Mouse (Mus musculus) spleen, postnatal 36 days (tissue): ENCODE measurements around the gene Tmem63a.
A peak's percentile ranks its signal among the peaks of the same experiment; 100 is the strongest.
"Not testable (repeated sequence)": the region's sequence is repeated elsewhere in the genome, so short reads cannot be mapped to it uniquely, and the experiment has no call there.

ENCODE experiments used
- DNase-seq, 2 experiments: peaks; one replicate each; pipeline ENCODE4 v3.0.0; 2022; ENCODE audit warnings: low spot score in 2 of 2, mixed read lengths in 1 of 2

The Tmem63a gene

GRCm38 (mm10) chr1:180942166-180943031 lies at the start of gene Tmem63a:
TSS of gene Tmem63a (plus strand) at chr1:180942344.
- peak; percentile 66 to 78 for DNase-seq

- DNase-seq, result no peak
Measured at GRCm38 (mm10) chr1:180892808-180893207, 49.3 kb upstream of the Tmem63a start, which contains the start of gene Lefty2. TSS of gene Lefty2 (plus strand) at chr1:180893108.

- DNase-seq, result not testable (repeated sequence)
Measured at GRCm38 (mm10) chr1:180894088-180894987, 47.8 kb upstream of the Tmem63a start.

- peak in 1 of 2 experiments; percentile 60 for DNase-seq
Measured at GRCm38 (mm10) chr1:180901107-180901506, 41.0 kb upstream of the Tmem63a start.

- DNase-seq, result peak; percentile 68 to 81
Measured at GRCm38 (mm10) chr1:180902915-180903314, 39.2 kb upstream of the Tmem63a start.

- DNase-seq, result no peak
Measured at GRCm38 (mm10) chr1:180903666-180904038, 38.5 kb upstream of the Tmem63a start.

GRCm38 (mm10) chr1:180904039-180904814 lies 37.9 kb upstream of the Tmem63a start, which contains the start of gene Pycr2:
TSS of gene Pycr2 (plus strand) at chr1:180904293.
- peak; percentile 91 to 94 for DNase-seq

- no peak for DNase-seq
Measured at GRCm38 (mm10) chr1:180904815-180905080, 37.4 kb upstream of the Tmem63a start.

GRCm38 (mm10) chr1:180905307-180905706 lies 36.8 kb upstream of the Tmem63a start:
- no peak for DNase-seq

GRCm38 (mm10) chr1:180905876-180906275 lies 36.3 kb upstream of the Tmem63a start:
- DNase-seq, result no peak

GRCm38 (mm10) chr1:180906461-180907147 lies 35.5 kb upstream of the Tmem63a start:
- DNase-seq, result no peak

- no peak for DNase-seq
Measured at GRCm38 (mm10) chr1:180911138-180911537, 31.0 kb upstream of the Tmem63a start.

GRCm38 (mm10) chr1:180911653-180912287 lies 30.4 kb upstream of the Tmem63a start:
- no peak for DNase-seq

- DNase-seq, result no peak
Measured at GRCm38 (mm10) chr1:180912792-180913191, 29.4 kb upstream of the Tmem63a start.

GRCm38 (mm10) chr1:180913797-180914196 lies 28.3 kb upstream of the Tmem63a start:
- DNase-seq, result no peak

- DNase-seq, result no peak
Measured at GRCm38 (mm10) chr1:180916425-180916824, 25.7 kb upstream of the Tmem63a start.

- DNase-seq, result no peak
Measured at GRCm38 (mm10) chr1:180917053-180917452, 25.1 kb upstream of the Tmem63a start.

- no peak for DNase-seq
Measured at GRCm38 (mm10) chr1:180919686-180920085, 22.5 kb upstream of the Tmem63a start.

GRCm38 (mm10) chr1:180922273-180923048 lies 19.7 kb upstream of the Tmem63a start:
- peak; percentile 79 to 82 for DNase-seq

- DNase-seq, result no peak
Measured at GRCm38 (mm10) chr1:180924737-180925136, 17.4 kb upstream of the Tmem63a start.
